Mouse (Mus musculus) lung, postnatal 0 days (tissue): ENCODE measurements around the gene Cdk13. TPM values are rescaled to one million over a fixed set of nuclear protein-coding genes. Genes with fewer than 3 reads are reported as not detected.

Source experiments
- ATAC-seq: fragments of 200-750 bp; cut with Nextera tagmentation; 2 replicates; pipeline ENCODE4 v1.8.0; 2017; ENCODE audit warnings: moderate library complexity
- DNase-seq: peaks from one replicate; pipeline ENCODE4 v3.0.0-alpha.2; 2016; ENCODE audit warnings: low spot score
- H3K27ac ChIP-seq: fragments of 300-500 bp; sonication (generic); 2 replicates; pipeline ENCODE4 v1.5.1; 2014; ENCODE audit warnings: antibody characterized with exemption, mild to moderate bottlenecking, low read length, mixed read lengths
- H3K27me3 ChIP-seq: fragments of 300-500 bp; sonication (generic); replicated peaks from 2 replicates; pipeline ENCODE4 v1.6.1; 2014; ENCODE audit warnings: low read length, mixed read lengths; ENCODE audit not compliant: insufficient read depth
- H3K36me3 ChIP-seq: fragments of 300-500 bp; sonication (generic); 2 replicates; pipeline ENCODE4 v1.6.1; 2014; ENCODE audit warnings: low read length, mixed read lengths; ENCODE audit not compliant: insufficient read depth
- H3K4me1 ChIP-seq: fragments of 300-500 bp; sonication (generic); 2 replicates; pipeline ENCODE4 v1.6.1; 2014; ENCODE audit warnings: antibody characterized with exemption, low read depth, low read length, mixed read lengths; ENCODE audit not compliant: insufficient read depth
- H3K4me2 ChIP-seq: fragments of 300-500 bp; sonication (generic); replicated peaks from 2 replicates; pipeline ENCODE4 v1.6.1; 2014; ENCODE audit warnings: low read depth, mild to moderate bottlenecking, low read length, moderate library complexity, mixed read lengths
- H3K4me3 ChIP-seq: fragments of 300-500 bp; sonication (generic); 2 replicates; pipeline ENCODE4 v1.5.1; 2014; ENCODE audit warnings: low read depth, low read length
- H3K9ac ChIP-seq: fragments of 300-500 bp; sonication (generic); replicated peaks from 2 replicates; pipeline ENCODE4 v1.6.1; 2014; ENCODE audit warnings: low read depth, mild to moderate bottlenecking
- H3K9me3 ChIP-seq: fragments of 300-500 bp; sonication (generic); 2 replicates; pipeline ENCODE4 v1.6.1; 2016; ENCODE audit warnings: low read length, mixed read lengths
- CTCF ChIP-seq: IDR thresholded peaks from 2 replicates; pipeline ENCODE4 v1.5.1; 2016; ENCODE audit warnings: antibody characterized with exemption, mild to moderate bottlenecking
- EP300 ChIP-seq: IDR thresholded peaks from 2 replicates; pipeline ENCODE4 v1.6.1; 2016; ENCODE audit warnings: antibody characterized with exemption, mild to moderate bottlenecking, control low read depth
- WGBS: fragments of 180-500 bp; shearing (Covaris S2); extraction: QIAGEN DNeasy Blood & Tissue Kit; methylation state at CpG from one replicate; pipeline ENCODE4 v1.1.7; 2014; 5-methylcytosine and 5-hydroxymethylcytosine counted together
- polyA plus RNA-seq: library from polyadenylated mRNA; unstranded; fragments of >200 nt; fragmentation: Nextera tagmentation; extraction: Ambion mirVana; gene quantifications from 2 replicates; pipeline ENCODE4 v1.2.1, GENCODE M21; 2015

The Cdk13 gene
- polyA plus RNA-seq, 1 experiment from 2014 or later: 12.2 TPM

GRCm38 (mm10) chr13:17694911-17695699 lies 109.8 kb downstream of the Cdk13 start, which contains the start of the genes Mplkip and Sugct:
TSS of gene Mplkip (plus strand) at chr13:17695192.
TSS of gene Sugct (minus strand) at chr13:17695553.
- Histone ChIP-seq H3K4me3 (peak within 1 kb of the TSS; percentile 85), H3K27me3 (no peaks in the 10 kb centered on the region), H3K36me3 (no peaks in the 10 kb centered on the region), H3K9ac (peak within 1 kb of the TSS; percentile 98), H3K4me1 (no peaks in the 10 kb centered on the region), H3K4me2 (peak within 1 kb of the TSS; percentile 69), H3K9me3 (no peaks in the 10 kb centered on the region), H3K27ac (peak within 1 kb of the TSS; percentile 93)
- ATAC-seq (peak; percentile 98), DNase-seq (peak; percentile 99)
- WGBS: 1% methylated on average over 55 of the region's 66 CpGs
- TF ChIP-seq EP300: peak; percentile 91
- no peak for TF ChIP-seq CTCF

- Histone ChIP-seq H3K9ac (peak overlapping the region; percentile 62), H3K27me3 (no peaks in the 10 kb centered on the region)
Observed at GRCm38 (mm10) chr13:17694414-17694813, 110.5 kb downstream of the Cdk13 start.

GRCm38 (mm10) chr13:17693816-17694215 lies 111.1 kb downstream of the Cdk13 start:
- ATAC-seq: no peak
- Histone ChIP-seq H3K4me2 (peak overlapping the region; percentile 69), H3K4me3 (no peak overlapping the region; the same call in 1 of the 2 replicates), H3K27ac (no peak overlapping the region), H3K9ac (no peak overlapping the region), H3K9me3 (no peaks in the 10 kb centered on the region), H3K36me3 (no peaks in the 10 kb centered on the region), H3K4me1 (no peaks in the 10 kb centered on the region), H3K27me3 (no peaks in the 10 kb centered on the region)
- peak; percentile 69 for TF ChIP-seq EP300
- TF ChIP-seq CTCF: no peak
- 53% methylated on average over 5 of the region's 5 CpGs for WGBS
- DNase-seq: peak; percentile 81

More at GRCm38 (mm10) chr13:17694414-17694813, 110.5 kb downstream of the Cdk13 start:
- H3K27ac ChIP-seq: peak overlapping the region; percentile 86
- TF ChIP-seq EP300: no peak
- no peak for TF ChIP-seq CTCF
- H3K36me3 ChIP-seq: no peaks in the 10 kb centered on the region
- peak; percentile 61 for ATAC-seq
- under 1% methylated on average over 24 of the region's 25 CpGs for WGBS
- H3K4me1 ChIP-seq: no peaks in the 10 kb centered on the region
- no peaks in the 10 kb centered on the region for H3K9me3 ChIP-seq
- H3K4me2 ChIP-seq: peak overlapping the region; percentile 69
- H3K4me3 ChIP-seq: peak overlapping the region; percentile 85
- DNase-seq: peak; percentile 70

GRCm38 (mm10) chr13:17691436-17691835 lies 113.5 kb downstream of the Cdk13 start:
- DNase-seq: no peak
- WGBS: 29% methylated on average over 1 of the region's 1 CpGs
- H3K9me3 ChIP-seq: no peaks in the 10 kb centered on the region

GRCm38 (mm10) chr13:17690686-17691085 lies 114.2 kb downstream of the Cdk13 start:
- ATAC-seq (no peak), DNase-seq (peak; percentile 52)
- Histone ChIP-seq H3K27ac (no peak overlapping the region), H3K4me2 (no peak overlapping the region), H3K9ac (no peak overlapping the region), H3K4me1 (no peaks in the 10 kb centered on the region), H3K36me3 (no peaks in the 10 kb centered on the region), H3K4me3 (no peak overlapping the region), H3K9me3 (no peaks in the 10 kb centered on the region), H3K27me3 (no peaks in the 10 kb centered on the region)
- TF ChIP-seq EP300: no peak
- TF ChIP-seq CTCF: no peak

More at GRCm38 (mm10) chr13:17691436-17691835, 113.5 kb downstream of the Cdk13 start:
- H3K27ac ChIP-seq: no peak overlapping the region
- H3K4me2 ChIP-seq: no peak overlapping the region
- no peaks in the 10 kb centered on the region for H3K27me3 ChIP-seq
- no peak overlapping the region for H3K9ac ChIP-seq
- no peak for ATAC-seq
- no peaks in the 10 kb centered on the region for H3K36me3 ChIP-seq
- no peak for TF ChIP-seq EP300
- TF ChIP-seq CTCF: no peak
- H3K4me3 ChIP-seq: no peak overlapping the region
- no peaks in the 10 kb centered on the region for H3K4me1 ChIP-seq

GRCm38 (mm10) chr13:17689461-17689860 lies 115.4 kb downstream of the Cdk13 start:
- no peaks in the 10 kb centered on the region for H3K9me3 ChIP-seq
- no peak for DNase-seq
- no peak overlapping the region for H3K4me3 ChIP-seq
- H3K9ac ChIP-seq: no peak overlapping the region
- H3K27me3 ChIP-seq: no peaks in the 10 kb centered on the region
- ATAC-seq: no peak
- H3K36me3 ChIP-seq: no peaks in the 10 kb centered on the region
- no peak overlapping the region for H3K27ac ChIP-seq
- no peak for TF ChIP-seq EP300
- H3K4me2 ChIP-seq: no peak overlapping the region
- H3K4me1 ChIP-seq: no peaks in the 10 kb centered on the region
